Mouse (Mus musculus) cerebellum, adult 8-10 months (tissue): ENCODE measurements around the gene Faf2.

Experiments
- DNase-seq: peaks from one replicate; pipeline ENCODE4 v3.0.0; 2022

The Faf2 gene

GRCm38 (mm10) chr13:54681291-54681690 lies 59.7 kb downstream of the Faf2 start:
- no peak for DNase-seq

DNA sequence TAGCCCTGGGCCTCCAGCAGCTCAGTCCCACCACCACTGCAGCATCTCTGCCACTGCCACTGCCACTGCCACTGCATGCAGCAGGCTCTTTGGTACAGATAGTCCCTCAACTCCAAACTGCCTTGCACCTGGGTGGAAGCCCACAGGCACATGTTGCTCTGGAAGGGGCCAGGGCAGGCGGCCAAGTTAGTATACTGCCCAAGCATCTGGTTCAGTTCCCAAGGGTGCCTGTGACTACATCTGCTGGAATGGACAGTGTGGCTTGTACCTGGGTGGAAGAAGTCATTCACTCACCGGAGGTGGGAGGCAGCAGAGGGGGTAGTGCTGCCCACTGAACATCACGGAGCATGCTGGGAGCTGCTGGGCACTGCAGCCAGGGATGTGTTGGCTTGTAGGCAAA lies 61.7 kb downstream of the Faf2 start:
- no peak for DNase-seq

DNA sequence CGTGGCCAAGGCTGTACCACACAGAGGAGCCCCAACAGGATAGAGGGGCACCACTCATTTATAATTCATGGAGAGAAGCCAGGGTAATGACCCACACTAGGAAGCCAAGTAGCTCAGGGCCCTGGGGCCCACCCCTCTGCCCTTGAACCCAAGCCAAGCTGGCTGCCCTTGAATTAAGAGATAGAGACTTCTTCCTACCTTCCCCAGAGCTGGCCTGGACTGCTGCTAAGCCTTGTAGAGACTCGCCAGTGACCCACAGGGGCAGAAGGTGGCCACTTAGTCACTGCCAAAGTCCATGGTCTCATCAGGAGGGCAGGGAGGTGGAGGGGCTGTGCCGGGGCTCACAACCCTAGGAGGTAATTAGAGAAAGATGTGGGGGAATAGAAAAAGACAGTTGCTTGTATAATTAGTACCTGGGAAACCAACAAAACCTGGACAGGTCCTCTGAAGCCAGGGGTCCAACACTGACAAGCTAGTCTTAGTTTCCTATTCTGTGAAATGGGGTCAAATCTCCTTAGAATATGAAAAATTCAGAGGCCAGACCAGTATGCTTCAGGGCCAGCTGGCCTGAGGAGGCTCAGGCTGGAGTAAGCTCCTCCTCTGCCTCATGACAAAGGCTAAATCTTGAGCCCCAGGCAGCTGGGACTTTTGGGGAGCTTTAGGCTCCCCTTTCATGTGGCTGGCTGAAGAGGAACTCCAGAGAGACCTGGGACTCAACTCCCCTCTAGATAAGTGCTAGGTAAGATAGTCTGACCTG lies 62.7 kb downstream of the Faf2 start:
- no peak for DNase-seq

GRCm38 (mm10) chr13:54685174-54685573 lies 63.6 kb downstream of the Faf2 start:
- no peak for DNase-seq

GRCm38 (mm10) chr13:54686139-54687053 lies 64.8 kb downstream of the Faf2 start:
- no peak for DNase-seq

- no peak for DNase-seq
Observed at GRCm38 (mm10) chr13:54687096-54687495, 65.5 kb downstream of the Faf2 start.

DNA sequence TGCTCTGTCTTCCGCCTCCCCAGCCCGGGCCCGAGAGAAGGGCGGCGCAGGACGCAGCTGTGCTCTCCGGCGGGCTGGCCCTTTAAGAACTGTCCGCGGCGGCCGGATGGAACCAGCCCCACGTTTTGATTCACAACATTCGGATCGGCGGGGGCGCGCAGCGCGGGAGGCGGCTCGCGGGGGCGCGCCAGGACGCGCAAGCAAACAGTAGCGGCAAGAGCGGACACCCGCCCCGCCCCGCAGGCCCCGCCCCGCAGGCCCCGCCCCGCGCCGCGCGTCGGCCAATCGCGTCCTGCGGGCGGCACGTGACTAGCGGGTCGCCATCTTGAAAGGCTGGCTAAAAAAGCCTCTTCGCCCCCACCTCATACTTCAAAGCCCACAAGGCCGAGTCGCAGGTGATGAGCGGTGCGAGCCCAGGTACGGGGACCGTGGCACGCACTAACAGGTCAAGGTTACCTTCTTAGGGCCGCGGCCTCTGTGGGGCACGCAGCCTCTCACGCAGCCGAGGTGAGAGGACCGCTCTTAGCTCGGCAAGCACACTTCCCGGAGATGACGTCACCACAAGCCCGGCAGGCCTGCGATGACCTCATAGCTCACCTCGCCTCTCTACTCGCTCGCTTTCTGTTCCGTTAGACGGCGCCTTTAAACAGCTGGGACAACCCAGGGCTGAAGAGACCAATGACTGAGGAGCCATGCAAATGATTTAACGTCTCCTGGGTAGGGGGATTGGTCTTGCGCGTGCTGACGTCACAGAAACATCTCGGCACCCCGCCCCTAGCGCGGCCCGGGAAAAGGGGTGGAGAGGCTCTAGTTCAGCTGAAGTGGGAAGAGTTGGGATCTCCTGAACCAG lies 66.2 kb downstream of the Faf2 start:
- peak; percentile 97 for DNase-seq

GRCm38 (mm10) chr13:54690151-54690740 lies 68.7 kb downstream of the Faf2 start:
- no peak for DNase-seq

DNA sequence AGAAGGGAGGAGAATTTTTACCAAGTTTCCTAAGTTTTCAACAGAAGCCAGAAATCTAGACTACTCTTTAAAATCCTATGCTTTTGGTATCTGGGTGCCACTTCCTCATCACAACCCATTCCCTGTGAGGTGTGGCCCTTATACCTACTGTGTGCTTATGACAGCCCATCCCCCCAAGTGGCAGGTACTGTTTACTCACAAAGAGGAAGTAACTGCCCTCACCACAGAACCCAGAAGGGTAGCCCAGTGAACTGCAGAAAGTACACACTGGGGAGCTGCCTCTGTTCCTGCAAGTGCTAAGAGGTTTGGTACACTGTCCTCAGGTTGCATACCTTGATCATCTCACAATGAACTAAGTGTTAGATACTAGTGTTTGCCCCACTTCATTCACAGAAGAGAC lies 70.2 kb downstream of the Faf2 start:
- DNase-seq = peak; percentile 22

- peak; percentile 28 for DNase-seq
Observed at GRCm38 (mm10) chr13:54692711-54693557, 71.3 kb downstream of the Faf2 start.

- DNase-seq = peak; percentile 99
Observed at GRCm38 (mm10) chr13:54693558-54694347, 72.2 kb downstream of the Faf2 start, which contains the start of gene Rnf44. Rnf44 (minus strand) TSS chr13:54693907.

GRCm38 (mm10) chr13:54694348-54695060 lies 72.9 kb downstream of the Faf2 start:
- DNase-seq = peak; percentile 94

- DNase-seq = no peak
Observed at GRCm38 (mm10) chr13:54695479-54696230, 74.1 kb downstream of the Faf2 start.

DNA sequence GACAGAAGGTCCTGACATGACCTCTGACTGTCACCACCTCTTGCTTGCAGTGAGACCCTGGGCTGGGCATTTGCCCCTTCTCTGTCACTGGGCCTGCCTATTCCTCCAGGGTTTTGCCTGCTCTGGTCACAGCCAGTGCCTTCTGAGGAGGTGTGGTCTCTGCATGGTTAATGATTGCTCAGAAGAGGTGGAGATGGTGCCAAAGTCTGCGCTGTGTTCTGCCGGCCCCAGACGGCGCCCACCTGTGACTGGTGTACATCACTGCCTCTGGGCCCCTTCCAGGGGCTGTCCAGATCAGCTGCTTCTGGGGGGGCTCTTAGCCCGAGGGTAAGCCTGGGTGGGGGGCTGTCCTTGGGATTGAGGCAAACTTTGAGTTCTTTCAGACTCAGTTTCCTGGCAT lies 79.7 kb downstream of the Faf2 start, which contains the start of gene Cdhr2:
TSS of gene Cdhr2 (plus strand) at position 219 of the 400 bp plus-strand sequence.
- DNase-seq = no peak

DNA sequence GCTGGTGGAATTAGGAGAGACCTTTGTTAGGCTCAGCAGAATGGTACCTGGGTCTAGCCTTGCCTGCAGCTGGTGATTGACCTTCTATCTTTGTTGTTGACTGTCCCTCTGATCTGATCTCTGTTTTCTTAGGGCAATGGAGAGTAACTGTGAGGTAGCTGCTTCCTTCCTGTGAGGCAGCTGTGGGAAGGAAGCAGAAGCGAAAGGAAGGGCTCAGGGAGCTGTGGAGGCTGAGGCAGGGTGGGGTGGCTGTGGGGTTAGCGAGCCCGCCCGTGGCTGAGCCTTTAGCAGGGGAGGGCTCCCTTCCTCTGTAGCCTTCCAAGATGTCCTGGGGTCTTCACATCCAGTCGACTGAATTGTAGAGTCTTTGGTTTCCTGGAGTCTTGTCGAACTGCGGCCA lies 80.9 kb downstream of the Faf2 start:
- no peak for DNase-seq

GRCm38 (mm10) chr13:54704890-54705289 lies 83.3 kb downstream of the Faf2 start:
- no peak for DNase-seq

- no peak for DNase-seq
Observed at GRCm38 (mm10) chr13:54710866-54711265, 89.3 kb downstream of the Faf2 start.
